Mouse (Mus musculus) limb, embryonic 15.5 days (tissue): ENCODE data around the gene Spin2-ps6. TPM values are rescaled to one million over a fixed set of nuclear protein-coding genes. Genes with fewer than 3 reads are reported as not detected.
"Not testable (repeated sequence)": the region's sequence is repeated elsewhere in the genome, so short reads cannot be mapped to it uniquely, and the experiment has no call there.

Source experiments
- ATAC-seq: fragments of 200-750 bp; cut with Nextera tagmentation; 2 replicates; pipeline ENCODE4 v1.8.0; 2017; ENCODE audit warnings: low read depth, moderate TSS enrichment; ENCODE audit not compliant: insufficient number of reproducible peaks, low FRiP score, low TSS enrichment
- H3K27ac ChIP-seq: fragments of 300-500 bp; sonication (generic); 2 replicates; pipeline ENCODE4 v1.5.1; 2015; ENCODE audit warnings: moderate library complexity, mild to moderate bottlenecking, inconsistent platforms
- H3K27me3 ChIP-seq: fragments of 300-500 bp; sonication (generic); 2 replicates; pipeline ENCODE4 v1.6.1; 2015; ENCODE audit warnings: inconsistent platforms
- H3K36me3 ChIP-seq: fragments of 300-500 bp; sonication (generic); 2 replicates; pipeline ENCODE4 v1.6.1; 2015; ENCODE audit warnings: inconsistent platforms
- H3K4me1 ChIP-seq: fragments of 300-500 bp; sonication (generic); 2 replicates; pipeline ENCODE4 v1.6.1; 2015; ENCODE audit warnings: inconsistent platforms
- H3K4me2 ChIP-seq: fragments of 300-500 bp; sonication (generic); 2 replicates; pipeline ENCODE4 v1.6.1; 2015; ENCODE audit warnings: mild to moderate bottlenecking, inconsistent platforms
- H3K4me3 ChIP-seq: fragments of 300-500 bp; sonication (generic); 2 replicates; pipeline ENCODE4 v1.5.1; 2015; ENCODE audit warnings: mild to moderate bottlenecking, inconsistent platforms
- H3K9ac ChIP-seq: fragments of 300-500 bp; sonication (generic); 2 replicates; pipeline ENCODE4 v1.6.1; 2015; ENCODE audit warnings: inconsistent platforms
- H3K9me3 ChIP-seq: fragments of 300-500 bp; sonication (generic); 2 replicates; pipeline ENCODE4 v1.6.1; 2016; ENCODE audit warnings: inconsistent platforms
- WGBS: fragments of 180-500 bp; shearing (Covaris S2); methylation state at CpG from one replicate; pipeline ENCODE4 v1.1.7; 2015; 5-methylcytosine and 5-hydroxymethylcytosine counted together
- polyA plus RNA-seq: library from polyadenylated mRNA; unstranded; fragments of >200 nt; fragmentation: Nextera tagmentation; extraction: Ambion mirVana; gene quantifications from 2 replicates; pipeline ENCODE4 v1.2.1, GENCODE M21; 2015

The Spin2-ps6 gene
- polyA plus RNA-seq, result not detected in 2 replicates

DNA sequence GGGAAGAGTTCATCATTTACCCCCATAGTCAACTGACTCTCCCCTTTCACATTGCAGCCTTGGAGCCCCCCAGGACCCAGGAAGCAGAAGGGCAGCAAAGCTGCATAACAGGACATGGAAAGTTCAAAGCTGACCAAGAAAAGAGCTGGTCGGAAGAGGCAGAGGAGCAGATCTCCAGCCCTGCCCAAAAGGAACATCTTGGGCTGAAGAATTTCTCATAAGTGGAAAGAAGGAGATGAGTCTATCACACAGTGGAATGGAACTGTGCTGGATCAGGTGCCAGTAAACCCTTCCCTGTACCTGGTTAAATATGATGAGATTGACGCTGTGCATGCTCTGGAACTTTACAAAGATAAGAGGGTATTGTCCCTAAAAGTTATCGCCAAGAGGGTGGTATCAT lies at the start of gene Spin2-ps6:
TSS of gene Spin2-ps6 (plus strand) at position 301 of the 400 bp plus-strand sequence.
- H3K4me2 ChIP-seq, H3K4me1 ChIP-seq, H3K4me3 ChIP-seq, H3K27ac ChIP-seq, H3K9ac ChIP-seq, H3K9me3 ChIP-seq, ATAC-seq, H3K27me3 ChIP-seq, H3K36me3 ChIP-seq: not testable (repeated sequence)
- 91% methylated on average over 1 of the region's 3 CpGs for WGBS

Other genes starting within 250 kb of the Spin2-ps6 start
- not detected in 2 replicates for gene Btbd35f12, start 78.5 kb downstream of the Spin2-ps6 start, polyA plus RNA-seq